ENCODE assay signal across 8 mouse cellular contexts in genomic region chr13:59668501-59669093, GRCm38 (mm10). TPM values are rescaled to one million over a fixed set of nuclear protein-coding genes. Genes with fewer than 3 reads are reported as not detected.
DNase-seq lines count a peak whose midpoint lies in the region; ATAC-seq and TF ChIP-seq lines count a peak whose summit lies in the region.

No protein-coding gene starts in this region.

- H3K9ac ChIP-seq in embryonic facial prominence, embryonic 13.5 days, result no peak overlapping the region
- no peak overlapping the region for H3K9ac ChIP-seq in intestine, postnatal 0 days (ENCODE audit: low read depth, low read length)

- TF ChIP-seq POLR2A in cerebellum, adult 2 months (IDR thresholded peaks at IDR 0.05; ENCODE audit: borderline replicate concordance, insufficient read depth, low read length), result no peak

- H3K4me1 ChIP-seq in embryonic facial prominence, embryonic 13.5 days, result peaks cover 18% of the 10 kb centered on the region
- 0 out of 2 replicates have a peak, but pooled peaks cover 3% of the 10 kb centered on the region for H3K4me1 ChIP-seq in intestine, postnatal 0 days (replicated peaks; ENCODE audit: control insufficient read depth, insufficient read depth, low read length)
- peaks cover 24% of the 10 kb centered on the region for H3K4me1 ChIP-seq in cerebellum, adult 2 months (ENCODE audit: control insufficient read depth, insufficient read depth, low read length)

- H3K27me3 ChIP-seq in embryonic facial prominence, embryonic 13.5 days, result no peaks in the 10 kb centered on the region
- H3K27me3 ChIP-seq in intestine, postnatal 0 days (replicated peaks; ENCODE audit: control insufficient read depth, insufficient read depth, low read length), result no peaks in the 10 kb centered on the region
- no peaks in the 10 kb centered on the region for H3K27me3 ChIP-seq in cerebellum, adult 2 months (ENCODE audit: control insufficient read depth, insufficient read depth, low read length)

- DNase-seq in kidney, adult 11 months, result peak; percentile 21
- no peak for DNase-seq in kidney, postnatal 4 days
- peak; percentile 49 for DNase-seq in lung, postnatal 10 days
- peak; percentile 25 for DNase-seq in thymus, postnatal 0 days (ENCODE audit: low spot score)
- no peak for DNase-seq in cerebellum, adult 2 months
- no peak for DNase-seq in ovary, postnatal 10 days (ENCODE audit: low spot score)

- H3K36me3 ChIP-seq in embryonic facial prominence, embryonic 13.5 days, result peaks cover 25% of the 10 kb centered on the region
- H3K36me3 ChIP-seq in intestine, postnatal 0 days (ENCODE audit: control insufficient read depth, insufficient read depth), result peaks cover 17% of the 10 kb centered on the region

- 82% methylated on average over 11 of the region's 11 CpGs for WGBS in embryonic facial prominence, embryonic 13.5 days
- 9% methylated on average over 11 of the region's 11 CpGs for WGBS in intestine, postnatal 0 days
- 85% methylated on average over 11 of the region's 11 CpGs for WGBS in cerebellum, adult 2 months

- 0 out of 2 replicates have a peak overlapping the region, but pooled peaks have one; percentile 5 for H3K27ac ChIP-seq in embryonic facial prominence, embryonic 13.5 days
- H3K27ac ChIP-seq in intestine, postnatal 0 days (ENCODE audit: low read depth, low read length), result peak overlapping the region; percentile 87
- H3K27ac ChIP-seq in cerebellum, adult 2 months (ENCODE audit: insufficient read depth, low read length), result no peak overlapping the region

- ATAC-seq in embryonic facial prominence, embryonic 13.5 days (ENCODE audit: insufficient number of reproducible peaks, insufficient read depth, low FRiP score, low TSS enrichment, low read depth), result no peak
- ATAC-seq in intestine, postnatal 0 days, result peak; percentile 93

- TF ChIP-seq CTCF in intestine, postnatal 0 days (IDR thresholded peaks at IDR 0.05; ENCODE audit: low read depth), result no peak
- no peak for TF ChIP-seq CTCF in cerebellum, adult 2 months (IDR thresholded peaks at IDR 0.05; ENCODE audit: borderline replicate concordance, insufficient read depth, low read depth, low read length)

- no peak overlapping the region for H3K4me2 ChIP-seq in embryonic facial prominence, embryonic 13.5 days
- H3K4me2 ChIP-seq in intestine, postnatal 0 days (replicated peaks; ENCODE audit: low read depth), result peak overlapping the region; percentile 47

- H3K4me3 ChIP-seq in embryonic facial prominence, embryonic 13.5 days, result no peak overlapping the region
- no peak overlapping the region for H3K4me3 ChIP-seq in intestine, postnatal 0 days (ENCODE audit: low read depth, low read length)
- no peak overlapping the region for H3K4me3 ChIP-seq in cerebellum, adult 2 months (replicated peaks; ENCODE audit: insufficient read depth, low read depth, low read length)

- no peaks in the 10 kb centered on the region for H3K9me3 ChIP-seq in embryonic facial prominence, embryonic 13.5 days
- no peaks in the 10 kb centered on the region for H3K9me3 ChIP-seq in intestine, postnatal 0 days (ENCODE audit: control insufficient read depth)

RNA-seq across cellular contexts. Expression of gene Golm1, which starts 7.0 kb away (rescaled TPM):
- 44.7 and 46.0 TPM in 2 replicates for polyA plus RNA-seq in embryonic facial prominence, embryonic 13.5 days (2015; fragmentation: Nextera tagmentation; extraction: Ambion mirVana)
- polyA plus RNA-seq in intestine, postnatal 0 days (2015; fragmentation: Nextera tagmentation; extraction: Ambion mirVana), result 29.6 and 34.3 TPM in 2 replicates
- polyA plus RNA-seq in thymus, postnatal 0 days (2015; fragmentation: Nextera tagmentation; extraction: Ambion mirVana), result 3.9 and 4.5 TPM in 2 replicates
- polyA plus RNA-seq in cerebellum, adult 2 months (2012; rRNA removed), result 23.3 and 27.8 TPM in 2 replicates

RNA-seq across cellular contexts. Expression of gene 4921517D22Rik, which starts 25.3 kb away (rescaled TPM):
- polyA plus RNA-seq in embryonic facial prominence, embryonic 13.5 days (2015; fragmentation: Nextera tagmentation; extraction: Ambion mirVana), result not detected in 2 replicates
- polyA plus RNA-seq in intestine, postnatal 0 days (2015; fragmentation: Nextera tagmentation; extraction: Ambion mirVana), result not detected in 2 replicates
- polyA plus RNA-seq in thymus, postnatal 0 days (2015; fragmentation: Nextera tagmentation; extraction: Ambion mirVana), result not detected in 2 replicates
- polyA plus RNA-seq in cerebellum, adult 2 months (2012; rRNA removed), result not detected in 2 replicates

RNA-seq across cellular contexts. Expression of gene Spata31d1a, which starts 41.5 kb away (rescaled TPM):
- polyA plus RNA-seq in embryonic facial prominence, embryonic 13.5 days (2015; fragmentation: Nextera tagmentation; extraction: Ambion mirVana), result 0.04 and 0.20 TPM in 2 replicates
- polyA plus RNA-seq in intestine, postnatal 0 days (2015; fragmentation: Nextera tagmentation; extraction: Ambion mirVana), result not detected in 2 replicates
- not detected in 2 replicates for polyA plus RNA-seq in thymus, postnatal 0 days (2015; fragmentation: Nextera tagmentation; extraction: Ambion mirVana)
- polyA plus RNA-seq in cerebellum, adult 2 months (2012; rRNA removed), result 0.03 and 0.25 TPM in 2 replicates

RNA-seq across cellular contexts. Expression of gene Spata31d1b, which starts 43.5 kb away (rescaled TPM):
- polyA plus RNA-seq in embryonic facial prominence, embryonic 13.5 days (2015; fragmentation: Nextera tagmentation; extraction: Ambion mirVana), result not detected in 2 replicates
- polyA plus RNA-seq in intestine, postnatal 0 days (2015; fragmentation: Nextera tagmentation; extraction: Ambion mirVana), result not detected in 2 replicates
- polyA plus RNA-seq in thymus, postnatal 0 days (2015; fragmentation: Nextera tagmentation; extraction: Ambion mirVana), result 0.04 TPM in 2 replicates
- not detected in 2 replicates for polyA plus RNA-seq in cerebellum, adult 2 months (2012; rRNA removed)

Comparison
In these comparisons a context has a peak if more than half of its experiments do, and no peak if none do; other contexts are left out.
1. DNase-seq: peak in kidney, adult 11 months (single experiment), lung, postnatal 10 days (single experiment) and thymus, postnatal 0 days (single experiment); none in kidney, postnatal 4 days (0 of 2), cerebellum, adult 2 months (0 of 2) and ovary, postnatal 10 days (single experiment).